Mouse (Mus musculus) brain, embryonic 14.5 days (tissue): Measurements from ENCODE around the gene Clec4e.

Experiments used
- CTCF ChIP-seq: fragments of 200-500 bp; IDR thresholded peaks from 2 replicates; pipeline ENCODE4 v1.5.1; 2012; ENCODE audit warnings: inconsistent platforms, mild to moderate bottlenecking, moderate library complexity, borderline replicate concordance; ENCODE audit not compliant: insufficient read depth, insufficient read length; ENCODE audit errors: extremely low read depth
- POLR2A ChIP-seq: fragments of 200-500 bp; IDR thresholded peaks from 2 replicates; pipeline ENCODE4 v1.6.1; 2012; ENCODE audit warnings: mild to moderate bottlenecking, inconsistent platforms, borderline replicate concordance; ENCODE audit not compliant: poor library complexity, insufficient read depth, insufficient read length, severe bottlenecking; ENCODE audit errors: extremely low read depth

- TF ChIP-seq CTCF (no peak), POLR2A (no peak)
Measured at GRCm38 (mm10) chr6:123292751-123293400, 3.2 kb upstream of the Clec4e start.
